Mouse (Mus musculus) splenic B cell, adult 2 months (primary cell): ENCODE measurements at regions not wholly inside any gene's neighbourhood (a gene's known extent, or its start where the extent isn't known, plus 50 kb on each side); places are given as distances from the start of the nearest gene placed in this dataset.
A peak's percentile ranks its signal among the peaks of the same experiment; 100 is the strongest.

Experiments used
- DNase-seq: peaks from one replicate; pipeline ENCODE4 v3.0.0-alpha.2; 2011; ENCODE audit warnings: low read depth, low spot score
- H3K27me3 ChIP-seq: 2 replicates; pipeline ENCODE4 v1.6.1; 2012; ENCODE audit warnings: mild to moderate bottlenecking, low read length, moderate library complexity, mixed read lengths; ENCODE audit not compliant: control insufficient read depth, poor library complexity, insufficient read depth, severe bottlenecking
- H3K36me3 ChIP-seq: 2 replicates; pipeline ENCODE4 v1.6.1; 2012; ENCODE audit warnings: mild to moderate bottlenecking, low read length, moderate library complexity, mixed read lengths; ENCODE audit not compliant: control insufficient read depth, poor library complexity, insufficient read depth, severe bottlenecking

- Histone ChIP-seq H3K36me3 (no peaks in the 10 kb centered on the region), H3K27me3 (no peaks in the 10 kb centered on the region)
- no peak for DNase-seq
Measured at GRCm38 (mm10) chr10:84165832-84166567, 274.4 kb downstream of the Nuak1 start.

- H3K36me3 ChIP-seq: no peaks in the 10 kb centered on the region
- H3K27me3 ChIP-seq: no peaks in the 10 kb centered on the region
- DNase-seq: peak; percentile 16
Measured at GRCm38 (mm10) chr10:84166568-84166905, 273.9 kb downstream of the Nuak1 start.

- H3K36me3 ChIP-seq: no peaks in the 10 kb centered on the region
- no peaks in the 10 kb centered on the region for H3K27me3 ChIP-seq
- DNase-seq: no peak
Measured at GRCm38 (mm10) chr10:84172828-84173321, 267.5 kb downstream of the Nuak1 start.

- no peak for DNase-seq
- no peaks in the 10 kb centered on the region for H3K27me3 ChIP-seq
- H3K36me3 ChIP-seq: no peaks in the 10 kb centered on the region
Measured at GRCm38 (mm10) chr10:84183239-84183638, 257.2 kb downstream of the Nuak1 start.

- Histone ChIP-seq H3K27me3 (no peaks in the 10 kb centered on the region), H3K36me3 (no peaks in the 10 kb centered on the region)
- DNase-seq: no peak
Measured at GRCm38 (mm10) chr10:84186466-84186865, 253.9 kb downstream of the Nuak1 start.

GRCm38 (mm10) chr10:84199035-84199434 lies 241.4 kb downstream of the Nuak1 start:
- Histone ChIP-seq H3K36me3 (no peaks in the 10 kb centered on the region), H3K27me3 (no peaks in the 10 kb centered on the region)
- peak; percentile 3 for DNase-seq

GRCm38 (mm10) chr10:84201785-84202184 lies 238.6 kb downstream of the Nuak1 start:
- Histone ChIP-seq H3K36me3 (no peaks in the 10 kb centered on the region), H3K27me3 (no peaks in the 10 kb centered on the region)
- DNase-seq: no peak

- Histone ChIP-seq H3K36me3 (no peaks in the 10 kb centered on the region), H3K27me3 (no peaks in the 10 kb centered on the region)
- DNase-seq: no peak
Measured at GRCm38 (mm10) chr10:84212096-84212785, 228.2 kb downstream of the Nuak1 start.

GRCm38 (mm10) chr10:84214812-84215211 lies 225.6 kb downstream of the Nuak1 start:
- no peaks in the 10 kb centered on the region for H3K36me3 ChIP-seq
- no peaks in the 10 kb centered on the region for H3K27me3 ChIP-seq
- no peak for DNase-seq

- no peak for DNase-seq
- Histone ChIP-seq H3K27me3 (no peaks in the 10 kb centered on the region), H3K36me3 (no peaks in the 10 kb centered on the region)
Measured at GRCm38 (mm10) chr10:84229224-84229921, 211.0 kb downstream of the Nuak1 start.

- DNase-seq: peak; percentile 9
- H3K36me3 ChIP-seq: no peaks in the 10 kb centered on the region
- no peaks in the 10 kb centered on the region for H3K27me3 ChIP-seq
Measured at GRCm38 (mm10) chr10:84230011-84230781, 210.2 kb downstream of the Nuak1 start.

- Histone ChIP-seq H3K27me3 (no peaks in the 10 kb centered on the region), H3K36me3 (no peaks in the 10 kb centered on the region)
- no peak for DNase-seq
Measured at GRCm38 (mm10) chr10:84235006-84235405, 205.4 kb downstream of the Nuak1 start.

GRCm38 (mm10) chr10:84236236-84236635 lies 204.2 kb downstream of the Nuak1 start:
- no peaks in the 10 kb centered on the region for H3K27me3 ChIP-seq
- DNase-seq: no peak
- no peaks in the 10 kb centered on the region for H3K36me3 ChIP-seq

GRCm38 (mm10) chr10:84238279-84238963 lies 202.0 kb downstream of the Nuak1 start:
- Histone ChIP-seq H3K36me3 (no peaks in the 10 kb centered on the region), H3K27me3 (no peaks in the 10 kb centered on the region)
- no peak for DNase-seq
